Mouse (Mus musculus) bone marrow, adult 2 months (tissue): ENCODE data around the gene Tmem104. TPM values are rescaled to one million over a fixed set of nuclear protein-coding genes. Genes with fewer than 3 reads are reported as not detected.
A peak's percentile ranks its signal among the peaks of the same experiment; 100 is the strongest.

ENCODE experiments used
- H3K27ac ChIP-seq: fragments of 200-500 bp; 2 replicates; pipeline ENCODE4 v1.5.1; 2012; ENCODE audit warnings: low read depth, mild to moderate bottlenecking, control low read depth, inconsistent platforms, low read length; ENCODE audit not compliant: control insufficient read depth, poor library complexity, insufficient read depth
- H3K4me1 ChIP-seq: fragments of 200-500 bp; 2 replicates; pipeline ENCODE4 v1.6.1; 2011; ENCODE audit warnings: low read length; ENCODE audit not compliant: control insufficient read depth, insufficient read depth
- H3K4me3 ChIP-seq: fragments of 200-500 bp; replicated peaks from 2 replicates; pipeline ENCODE3; 2011; ENCODE audit warnings: mild to moderate bottlenecking, low read depth, low read length, control low read depth; ENCODE audit not compliant: control insufficient read depth
- CTCF ChIP-seq: fragments of 200-500 bp; IDR thresholded peaks from 2 replicates; pipeline ENCODE4 v1.5.1; 2011; ENCODE audit warnings: low read length, control low read depth; ENCODE audit not compliant: control insufficient read depth, insufficient read depth
- POLR2A ChIP-seq: fragments of 200-500 bp; IDR thresholded peaks from 2 replicates; pipeline ENCODE4 v1.6.1; 2011; ENCODE audit warnings: low read depth, mild to moderate bottlenecking, control low read depth, low read length, borderline replicate concordance; ENCODE audit not compliant: control insufficient read depth
- WGBS: fragments of 180-500 bp; shearing (Covaris S2); methylation state at CpG from one replicate; pipeline ENCODE4 v1.1.7; 2018; 5-methylcytosine and 5-hydroxymethylcytosine counted together
- polyA plus RNA-seq: library from polyadenylated mRNA; stranded (reverse); fragments of >200 nt; gene quantifications from 2 replicates; pipeline ENCODE4 v1.2.4, GENCODE M21; 2011; ENCODE audit warnings: low replicate concordance; ENCODE audit not compliant: missing spikeins, insufficient read depth, insufficient read length

The Tmem104 gene
- polyA plus RNA-seq, 1 experiment: 5.8 TPM

- whole genome bisulfite sequencing: 87% methylated on average over 15 of the region's 15 CpGs
- peaks cover 5% of the 10 kb centered on the region for H3K4me1 ChIP-seq
These were observed 47.2 kb downstream of the Tmem104 start for GRCm38 (mm10) chr11:115234320-115235044.

GRCm38 (mm10) chr11:115236570-115236969 is 49.3 kb downstream of the Tmem104 start:
- Histone ChIP-seq H3K27ac (no peak overlapping the region), H3K4me1 (no peaks in the 10 kb centered on the region; the same call in 1 of the 2 replicates), H3K4me3 (no peak overlapping the region)
- WGBS: 84% methylated on average over 5 of the region's 5 CpGs
- TF ChIP-seq POLR2A (no peak), CTCF (no peak)

More at GRCm38 (mm10) chr11:115234320-115235044, 47.2 kb downstream of the Tmem104 start:
- TF ChIP-seq POLR2A (no peak), CTCF (no peak)
- Histone ChIP-seq H3K4me3 (no peak overlapping the region), H3K27ac (no peak overlapping the region)

- TF ChIP-seq POLR2A (no peak), CTCF (no peak)
- H3K27ac ChIP-seq: no peak overlapping the region
- H3K4me3 ChIP-seq: no peak overlapping the region
- H3K4me1 ChIP-seq: peaks cover 2% of the 10 kb centered on the region
- 76% methylated on average over 11 of the region's 11 CpGs for WGBS
These were observed 54.1 kb downstream of the Tmem104 start for GRCm38 (mm10) chr11:115241402-115241801.

GRCm38 (mm10) chr11:115242746-115243145 is 55.5 kb downstream of the Tmem104 start:
- TF ChIP-seq CTCF (no peak), POLR2A (no peak)
- Histone ChIP-seq H3K27ac (no peak overlapping the region), H3K4me1 (peaks cover 2% of the 10 kb centered on the region), H3K4me3 (no peak overlapping the region)
- WGBS: 89% methylated on average over 3 of the region's 3 CpGs

GRCm38 (mm10) chr11:115243783-115244182 is 56.5 kb downstream of the Tmem104 start:
- Histone ChIP-seq H3K4me1 (peaks cover 2% of the 10 kb centered on the region), H3K4me3 (no peak overlapping the region), H3K27ac (no peak overlapping the region)
- 85% methylated on average over 12 of the region's 12 CpGs for WGBS
- TF ChIP-seq POLR2A (no peak), CTCF (no peak)

GRCm38 (mm10) chr11:115244840-115245239 is 57.6 kb downstream of the Tmem104 start:
- no peak overlapping the region for H3K27ac ChIP-seq
- 88% methylated on average over 8 of the region's 8 CpGs for WGBS

GRCm38 (mm10) chr11:115246386-115246785 is 59.1 kb downstream of the Tmem104 start:
- Histone ChIP-seq H3K4me3 (no peak overlapping the region), H3K27ac (no peak overlapping the region), H3K4me1 (peaks cover 2% of the 10 kb centered on the region)
- TF ChIP-seq CTCF (no peak), POLR2A (peak; percentile 18; the same call in 1 of the 2 replicates)
- 47% methylated on average over 8 of the region's 8 CpGs for WGBS

More at GRCm38 (mm10) chr11:115244840-115245239, 57.6 kb downstream of the Tmem104 start:
- H3K4me1 ChIP-seq: peaks cover 2% of the 10 kb centered on the region
- TF ChIP-seq POLR2A (no peak), CTCF (no peak)
- H3K4me3 ChIP-seq: no peak overlapping the region

- no peak for TF ChIP-seq CTCF
- no peak for TF ChIP-seq POLR2A
- Histone ChIP-seq H3K4me1 (peaks cover 2% of the 10 kb centered on the region), H3K4me3 (no peak overlapping the region), H3K27ac (no peak overlapping the region)
- WGBS: 24% methylated on average over 3 of the region's 3 CpGs
These were observed 60.0 kb downstream of the Tmem104 start for GRCm38 (mm10) chr11:115247240-115247639.

- Histone ChIP-seq H3K4me3 (no peak overlapping the region), H3K4me1 (peaks cover 2% of the 10 kb centered on the region), H3K27ac (no peak overlapping the region)
- WGBS: 44% methylated on average over 6 of the region's 6 CpGs
- no peak for TF ChIP-seq CTCF
- TF ChIP-seq POLR2A: no peak
These were observed 60.7 kb downstream of the Tmem104 start for GRCm38 (mm10) chr11:115247945-115248344.
